Mouse (Mus musculus) cerebellum, adult (tissue): Measurements from ENCODE around the gene Idnk.
A peak's percentile ranks its signal among the peaks of the same experiment; 100 is the strongest.

Source experiments
- ATAC-seq: cut with Nextera tagmentation; 2 replicates; pipeline ENCODE4 v1.9.2; 2017; ENCODE audit warnings: mild to moderate bottlenecking, moderate library complexity, mixed read lengths; ENCODE audit not compliant: insufficient number of reproducible peaks, low FRiP score, low TSS enrichment

Gene Idnk

DNA sequence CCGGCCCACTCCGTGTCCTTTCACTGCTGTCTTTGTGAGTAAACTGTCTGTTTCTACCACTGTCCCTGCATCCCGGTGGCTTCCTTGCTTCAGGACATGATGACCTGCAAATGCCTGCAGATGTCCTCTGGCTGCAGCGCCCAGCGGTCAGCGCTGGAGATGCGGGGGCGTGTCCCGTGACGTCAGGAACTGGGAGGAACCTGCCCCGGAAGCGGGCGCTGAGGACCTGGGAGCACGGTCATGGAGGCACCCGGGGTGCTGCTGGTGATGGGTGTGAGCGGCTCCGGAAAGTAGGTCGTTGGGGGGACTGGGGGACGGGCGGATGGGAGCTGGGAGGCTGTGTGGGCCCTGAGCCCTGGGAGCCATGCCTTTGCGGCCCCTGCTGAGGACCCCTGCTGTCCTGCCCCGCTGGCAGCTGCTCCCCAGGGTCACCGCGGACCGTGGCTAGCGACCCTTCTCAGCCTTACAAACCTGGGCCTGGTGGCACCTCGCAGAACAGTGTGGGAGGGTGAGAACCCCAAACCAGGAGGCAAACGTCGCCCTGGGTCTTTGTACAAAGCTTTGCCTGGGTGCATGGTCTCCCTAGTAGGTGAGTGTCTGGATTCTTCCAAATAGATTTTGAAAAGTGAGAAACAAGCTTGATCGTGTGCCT lies at the start of gene Idnk:
Gene Idnk (plus strand): TSS at position 203 of the 652 bp plus-strand sequence.
- ATAC-seq, result peak; percentile 76

DNA sequence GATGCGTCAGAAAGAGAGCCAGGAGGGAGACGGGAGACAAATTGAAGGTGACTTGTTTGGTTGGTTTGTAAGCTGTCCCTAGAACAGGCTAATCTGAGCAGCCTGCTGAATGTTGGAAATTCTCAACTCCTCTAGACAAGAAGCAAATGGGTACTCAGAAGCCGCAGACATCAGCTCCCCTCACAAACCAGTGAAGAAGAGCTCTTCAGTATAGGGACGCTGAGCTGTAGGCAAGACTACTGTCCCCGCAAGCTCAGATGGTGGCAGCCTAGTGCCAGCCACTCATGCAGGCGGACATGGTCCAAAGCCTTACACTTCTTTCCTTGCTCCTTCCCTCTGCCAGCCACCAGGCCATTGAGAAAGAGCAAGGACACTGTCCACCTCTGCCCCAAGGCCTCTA lies 46.1 kb upstream of the Idnk start:
- ATAC-seq, result no peak

DNA sequence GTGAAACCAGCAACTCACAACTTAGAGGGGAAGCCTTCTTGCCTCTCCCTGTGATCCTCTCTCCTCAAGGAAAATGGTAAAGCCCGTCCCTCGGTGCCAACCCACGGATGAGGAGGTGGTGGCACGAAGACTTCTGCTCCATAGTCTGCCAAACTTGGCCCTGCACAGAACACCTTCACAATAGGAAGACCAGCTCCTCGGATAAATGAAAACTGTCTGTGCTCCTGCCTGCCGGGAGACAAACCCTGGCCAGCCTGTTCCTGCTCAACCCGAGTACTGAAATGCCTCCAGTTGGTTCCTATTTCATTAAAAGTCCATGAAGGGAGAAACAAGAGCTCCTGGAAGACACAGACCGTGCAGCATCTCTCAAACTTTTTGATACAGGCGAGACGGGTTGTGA lies 45.3 kb upstream of the Idnk start:
- no peak for ATAC-seq

DNA sequence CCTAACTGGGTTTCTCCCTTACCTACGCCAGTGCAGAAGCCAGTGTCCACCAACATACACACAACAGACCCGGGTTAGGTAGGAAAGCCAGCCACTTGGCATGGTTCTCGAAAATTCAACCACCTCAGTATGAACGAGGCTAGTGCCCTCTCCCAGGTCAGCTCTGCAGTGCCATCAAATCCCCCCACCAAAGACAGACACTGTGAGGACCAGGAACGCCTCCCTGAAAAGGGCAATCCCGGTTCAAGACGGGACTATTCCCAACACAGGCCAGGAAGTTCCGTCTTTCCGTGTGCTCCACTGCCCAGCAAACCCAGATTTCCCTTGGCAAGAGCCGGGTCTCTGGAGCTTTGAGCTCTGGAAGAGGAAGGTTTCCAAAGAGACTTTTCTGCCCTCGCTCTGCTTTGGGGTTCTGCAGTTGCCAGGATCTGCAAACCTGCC lies 44.8 kb upstream of the Idnk start:
- no peak for ATAC-seq

DNA sequence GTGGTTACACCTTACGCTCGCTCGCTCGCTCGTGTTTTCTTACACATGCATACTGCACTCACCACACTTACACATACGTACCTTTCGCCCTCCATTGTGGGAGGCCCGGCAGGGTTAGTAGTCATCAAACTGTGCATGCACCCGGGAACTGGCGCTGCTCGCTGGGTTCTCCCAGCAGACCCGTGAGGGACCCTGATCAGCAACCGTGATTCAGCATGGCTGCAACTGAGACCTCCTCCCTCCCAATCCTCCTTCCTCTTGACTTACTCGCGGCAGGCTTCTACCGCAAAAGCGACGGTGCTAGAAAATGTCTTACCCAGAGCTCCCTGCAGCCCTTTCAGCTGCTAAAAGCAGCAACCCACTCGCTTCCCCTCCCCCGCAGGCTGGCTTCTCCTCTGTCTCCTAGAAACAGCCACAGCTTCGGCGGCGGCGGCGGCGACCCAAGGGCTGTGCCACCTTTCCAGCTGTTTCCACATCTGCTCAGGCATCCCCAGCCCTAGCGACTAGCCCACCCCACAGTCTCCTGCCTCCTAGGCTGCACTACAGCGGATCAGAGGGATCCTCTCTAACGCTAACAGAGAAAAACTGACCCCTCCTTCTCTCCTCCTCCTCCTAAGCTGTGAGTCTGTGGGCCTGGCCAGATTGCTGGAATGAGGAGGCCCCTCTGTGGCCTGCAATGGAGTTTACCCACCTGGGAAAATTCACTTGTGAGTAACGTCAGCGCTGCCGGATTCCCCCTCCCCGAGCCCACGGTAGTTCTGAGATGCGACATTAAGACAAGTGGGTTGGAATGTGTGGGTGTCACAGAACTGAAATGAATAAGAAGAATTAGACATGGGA lies 44.2 kb upstream of the Idnk start, which contains the start of gene Klhl3:
Gene Klhl3 (minus strand): TSS at position 532 of the 840 bp plus-strand sequence.
- peak; percentile 65 for ATAC-seq

DNA sequence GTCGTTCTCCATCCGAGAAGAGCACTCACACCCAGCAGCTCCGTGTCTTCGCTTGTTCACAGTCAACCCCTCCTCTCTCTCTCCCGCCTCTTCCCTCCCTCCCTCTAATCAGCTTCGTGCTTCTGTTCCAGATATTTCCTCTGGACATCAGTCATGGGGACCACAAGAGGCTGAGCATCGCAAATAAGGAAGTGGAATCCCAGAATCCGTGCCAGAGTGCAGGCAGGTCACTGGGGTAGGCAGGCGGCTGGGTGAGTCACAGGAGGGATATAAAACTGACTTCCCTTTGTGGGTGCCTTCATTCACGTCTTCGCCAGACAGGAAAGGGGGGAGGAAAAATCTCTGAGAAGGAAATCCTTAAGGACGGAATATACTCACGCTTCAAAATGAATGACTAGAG lies 42.2 kb upstream of the Idnk start:
- no peak for ATAC-seq

DNA sequence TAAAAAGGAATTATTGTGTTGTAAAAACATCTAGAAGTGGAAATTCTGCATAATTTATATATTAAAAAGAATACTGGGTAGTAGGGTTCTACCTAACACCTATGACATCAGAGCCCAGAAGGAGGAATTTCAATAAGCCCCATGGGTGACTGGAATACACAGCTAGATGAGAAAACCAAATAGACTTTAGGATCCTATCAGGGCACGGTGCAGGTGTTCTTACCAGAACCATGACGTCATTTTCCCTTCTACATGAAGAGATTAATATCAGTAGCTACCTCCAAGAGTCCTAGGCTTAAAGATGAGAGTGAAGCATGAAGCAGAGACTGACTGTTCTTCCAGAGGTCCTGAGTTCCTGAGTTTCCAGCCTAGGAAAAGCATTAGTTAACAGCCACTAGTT lies 40.6 kb upstream of the Idnk start:
- ATAC-seq, result no peak

DNA sequence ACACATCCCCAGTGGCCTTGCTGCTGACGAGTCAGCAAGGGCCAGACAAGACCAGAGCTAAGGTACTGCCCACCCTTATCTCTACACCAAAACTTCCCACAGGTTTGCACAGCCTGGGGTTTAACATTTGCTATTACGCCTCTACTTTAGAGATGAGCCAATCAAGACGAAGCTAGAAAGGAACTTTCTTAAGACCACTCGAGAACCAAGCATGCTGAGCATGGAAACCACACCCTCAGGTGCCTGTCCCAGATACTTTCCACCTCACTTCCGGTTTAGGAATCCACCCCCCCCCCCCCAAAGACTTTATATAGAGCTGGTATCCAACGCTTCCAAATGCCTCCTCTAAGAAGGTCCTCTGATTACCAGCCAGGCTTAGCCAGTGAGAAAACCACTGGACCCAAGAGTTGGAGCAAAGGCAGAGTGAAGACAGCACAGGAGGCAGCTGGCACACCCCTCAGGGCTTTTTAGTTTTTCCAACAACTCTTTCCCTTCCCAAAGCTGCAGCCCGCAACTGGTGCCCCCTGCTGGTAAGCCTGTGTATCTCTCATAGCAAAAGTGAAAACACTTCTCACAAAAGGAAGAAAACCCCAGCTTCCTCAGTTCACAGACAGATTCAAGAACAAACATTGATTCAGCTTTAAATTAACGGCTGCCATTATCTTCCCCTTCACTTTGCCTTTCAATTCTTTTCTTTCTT lies 40.0 kb upstream of the Idnk start:
- ATAC-seq, result no peak

DNA sequence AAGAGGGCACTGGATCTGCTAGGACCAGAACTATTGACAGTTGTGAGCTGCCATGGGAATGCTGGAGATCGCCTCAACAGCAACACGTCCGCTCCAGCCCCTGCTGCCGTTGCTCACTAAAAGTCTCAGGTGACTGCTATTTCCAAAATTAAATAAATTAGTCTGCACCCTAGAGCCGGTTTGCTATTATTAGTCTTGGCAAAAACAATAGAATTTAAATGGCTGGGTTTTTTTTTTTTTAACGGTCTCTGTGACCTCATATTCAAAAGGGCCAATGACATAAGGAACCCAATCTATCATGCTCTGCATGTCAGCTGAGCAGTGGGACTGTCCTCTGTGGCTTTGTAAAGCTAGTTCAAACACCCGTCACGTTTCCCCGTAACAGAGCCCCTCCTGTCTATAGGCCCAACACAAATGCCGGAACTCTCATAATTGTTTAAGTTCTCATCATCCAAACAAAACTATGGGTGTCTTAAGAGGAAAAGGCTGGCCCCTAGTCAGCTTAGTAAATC lies 34.6 kb upstream of the Idnk start:
- ATAC-seq, result no peak

DNA sequence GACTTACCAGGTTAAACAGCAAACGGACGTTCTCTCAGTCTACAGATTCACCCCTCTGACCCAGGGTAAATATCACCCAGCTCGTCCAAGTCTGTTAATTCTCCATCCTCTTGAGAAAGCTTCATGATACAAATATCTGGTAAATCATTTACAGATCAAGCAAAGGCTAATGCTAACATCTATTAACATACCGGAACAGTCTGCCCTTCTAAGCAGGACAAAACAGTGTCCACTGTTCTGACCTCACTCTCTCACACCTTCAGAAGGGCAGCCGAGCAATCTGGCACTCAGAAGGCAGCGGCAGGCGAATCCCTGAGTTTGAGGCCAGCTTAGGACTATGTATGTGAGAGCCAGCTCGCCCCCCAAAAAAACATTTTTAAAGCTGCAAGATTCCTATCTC lies 34.1 kb upstream of the Idnk start:
- no peak for ATAC-seq

DNA sequence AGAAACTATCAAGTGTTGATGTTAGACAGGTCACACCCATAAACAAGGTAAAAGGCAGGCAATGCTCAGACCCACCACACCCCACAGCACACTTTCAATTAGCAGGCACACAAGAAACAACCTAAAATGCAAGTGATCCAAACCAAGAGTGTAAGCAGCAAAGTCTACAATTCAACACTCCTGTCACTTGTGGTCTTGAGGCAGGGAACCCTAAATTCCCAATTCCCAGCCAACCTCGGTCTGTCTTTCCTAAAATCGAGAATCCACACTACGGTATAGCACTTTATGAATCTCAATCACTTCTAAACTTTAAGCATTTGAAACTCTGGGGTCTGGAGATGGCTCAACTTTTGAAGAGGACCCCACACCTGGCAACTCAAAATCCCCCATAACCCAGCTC lies 33.2 kb upstream of the Idnk start:
- ATAC-seq, result no peak

DNA sequence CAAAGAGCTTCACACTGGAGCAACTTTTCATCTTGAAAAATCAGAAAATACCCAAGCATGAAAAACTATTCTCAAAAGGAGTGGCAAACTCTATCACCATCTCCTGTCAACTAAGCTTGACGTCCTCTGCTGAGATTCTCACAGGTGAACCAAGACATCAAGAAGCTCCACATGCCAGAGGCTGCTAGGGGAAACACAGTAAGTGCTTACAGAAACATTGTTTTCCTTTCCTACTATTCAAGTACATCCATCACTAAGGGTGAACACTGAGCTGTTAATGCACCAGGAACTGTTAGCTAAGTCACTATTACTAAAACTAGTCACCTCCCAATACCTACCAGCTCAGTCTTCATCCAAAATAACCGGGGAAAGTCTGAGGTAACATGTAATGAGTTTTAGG lies 32.5 kb upstream of the Idnk start:
- ATAC-seq, result no peak

DNA sequence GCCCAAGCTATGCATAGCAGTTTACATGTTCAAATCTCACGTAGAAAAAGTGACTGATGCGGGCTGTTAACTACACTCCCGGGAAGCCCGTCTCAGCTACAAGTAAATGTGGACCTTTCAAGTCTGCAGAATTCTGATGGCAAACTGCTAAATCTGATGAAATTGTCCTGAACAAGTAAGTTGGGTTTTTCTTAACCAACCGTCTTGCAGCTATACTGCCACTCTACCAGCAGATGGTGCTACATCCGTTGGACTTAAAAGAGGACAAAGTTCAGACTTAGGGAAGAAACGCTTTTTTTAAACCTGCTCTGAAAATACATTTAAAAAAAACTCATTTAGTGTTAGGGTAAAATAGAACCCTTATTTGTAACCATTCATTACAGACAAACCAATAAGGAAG lies 31.3 kb upstream of the Idnk start:
- no peak for ATAC-seq

DNA sequence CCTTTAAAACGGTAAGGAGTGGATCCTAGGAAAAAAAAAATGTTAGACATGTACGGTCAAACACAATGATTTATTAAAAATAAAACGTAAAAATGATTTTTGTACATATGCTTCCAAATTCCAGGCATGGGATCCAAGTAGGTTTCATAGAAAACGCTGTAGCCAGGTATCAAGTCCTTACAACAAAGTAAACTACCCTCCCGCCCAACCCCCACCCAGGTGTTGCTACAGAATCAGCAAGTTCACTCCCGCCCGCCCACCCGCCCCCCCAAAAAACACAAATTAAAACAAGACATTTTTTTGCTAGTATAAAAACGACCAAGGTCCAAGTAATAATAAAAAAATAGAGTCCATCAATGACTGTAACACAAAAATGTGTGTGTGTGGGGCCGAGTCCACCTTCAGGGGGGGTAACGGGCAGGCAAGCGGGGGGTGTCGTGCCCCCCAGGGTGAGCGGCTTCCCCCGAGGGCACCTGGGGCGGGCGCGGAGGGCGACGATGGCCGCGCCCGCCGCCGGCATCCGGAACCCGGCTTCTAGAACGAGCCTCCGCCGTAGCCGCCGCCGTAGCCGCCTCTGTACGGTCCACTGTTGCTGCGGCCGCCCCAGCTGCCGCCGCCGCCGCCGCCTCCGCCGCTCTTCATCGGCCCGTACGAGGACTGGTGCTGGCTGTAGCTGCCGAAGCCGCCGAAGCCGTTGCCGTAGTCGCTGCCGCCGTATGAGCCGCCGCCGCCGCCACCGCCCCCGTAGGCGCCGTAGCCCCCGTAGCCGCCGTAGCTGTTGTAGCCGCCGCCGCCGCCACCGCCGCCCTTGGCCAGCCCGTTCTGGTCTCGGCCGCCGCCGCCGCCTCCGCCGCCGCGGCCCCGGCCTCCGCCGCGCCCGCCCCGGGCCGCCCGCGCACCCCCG lies 30.3 kb upstream of the Idnk start:
- no peak for ATAC-seq

DNA sequence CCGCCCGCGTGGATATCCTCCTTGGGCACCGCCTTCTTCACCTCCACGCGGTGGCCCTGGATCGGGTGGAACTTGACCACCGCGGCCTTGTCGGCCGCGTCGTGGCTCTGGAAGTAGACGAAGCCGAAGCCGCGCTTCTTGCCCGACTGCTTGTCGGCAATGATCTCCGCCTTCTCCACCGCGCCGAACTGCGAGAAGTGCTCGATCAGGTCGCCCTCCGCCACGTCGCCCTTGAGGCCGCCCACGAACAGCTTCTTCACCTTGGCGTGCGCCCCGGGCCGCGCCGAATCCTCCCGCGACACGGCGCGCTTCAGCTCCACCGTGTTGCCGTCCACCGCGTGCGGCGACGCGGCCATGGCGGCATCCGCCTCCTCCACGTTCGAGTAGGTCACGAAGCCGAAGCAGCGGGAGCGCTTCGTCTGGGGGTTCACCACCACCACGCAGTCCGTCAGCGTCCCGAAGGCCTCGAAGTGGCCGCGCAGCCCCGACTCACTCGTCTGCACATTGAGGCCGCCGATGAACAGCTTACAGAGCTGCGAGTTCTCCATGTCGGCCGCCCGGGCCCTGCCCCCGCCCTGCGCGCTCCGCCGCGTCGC lies 29.6 kb upstream of the Idnk start:
- ATAC-seq, result peak; percentile 9; the same call in 1 of the 2 replicates

DNA sequence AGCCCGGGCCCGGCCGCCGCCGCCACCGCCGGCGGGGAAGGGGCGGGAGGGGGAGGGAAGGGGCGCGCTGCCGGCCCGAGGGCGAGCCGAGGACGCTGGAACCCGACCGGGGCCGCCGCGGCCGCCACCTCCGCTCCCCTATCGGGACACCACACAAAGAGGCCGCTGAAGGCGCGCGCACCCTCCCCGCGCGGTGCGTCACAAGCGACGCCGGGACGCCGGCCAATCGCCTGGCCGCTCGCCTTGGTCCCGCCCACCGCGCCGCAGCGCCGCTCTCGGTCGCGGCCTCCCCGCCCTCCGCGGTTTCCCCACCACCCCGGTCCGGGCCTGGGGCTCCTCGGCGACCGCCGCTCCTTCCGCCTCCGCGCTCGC lies 29.1 kb upstream of the Idnk start, which contains the start of gene Hnrnpa0:
Gene Hnrnpa0 (minus strand): TSS at position 161 of the 372 bp plus-strand sequence.
- peak; percentile 65 for ATAC-seq

DNA sequence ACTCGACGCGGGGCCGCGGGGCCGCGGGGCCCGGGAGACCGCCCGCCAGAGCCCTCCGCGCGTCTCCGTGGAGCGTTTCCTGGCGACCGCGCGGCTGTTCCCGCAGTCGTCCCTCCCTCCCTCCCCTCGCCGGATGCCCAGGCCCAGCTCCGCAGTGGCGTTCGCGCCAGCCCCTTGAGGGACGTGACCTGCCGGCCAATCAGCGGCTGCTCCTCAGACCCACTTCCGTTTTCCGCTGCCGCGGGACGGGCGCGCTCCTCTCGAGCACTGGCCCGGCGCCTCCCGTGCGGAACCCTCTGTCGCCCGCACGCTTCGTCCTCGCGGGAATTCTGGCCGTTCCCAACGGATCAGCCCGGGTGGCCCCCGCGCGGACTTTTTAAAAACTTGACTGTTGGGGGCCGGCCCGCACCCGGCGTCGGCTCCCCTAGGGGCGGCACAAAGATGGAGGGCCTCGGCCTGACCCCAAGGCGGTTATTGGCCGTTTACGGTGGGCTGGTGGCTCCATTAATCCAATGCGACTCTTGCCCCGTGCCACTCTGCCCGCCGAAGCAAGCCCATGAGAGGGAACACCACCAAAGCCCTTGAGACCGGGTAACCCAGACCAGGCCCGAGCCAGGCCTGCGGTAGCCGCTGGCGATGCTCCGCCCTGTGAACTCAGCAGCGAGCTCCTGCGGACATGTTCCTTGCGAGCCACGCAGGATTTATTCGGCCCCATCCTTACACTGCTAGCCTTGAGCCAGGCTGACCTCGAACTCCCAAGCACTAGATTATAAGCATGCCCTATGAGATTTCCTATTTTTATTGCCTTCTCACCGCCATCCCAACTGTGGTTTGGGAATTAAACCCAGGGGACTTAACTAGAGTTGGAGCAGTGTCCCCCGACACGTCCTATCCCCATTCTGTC lies 28.4 kb upstream of the Idnk start:
- ATAC-seq, result peak; percentile 95

DNA sequence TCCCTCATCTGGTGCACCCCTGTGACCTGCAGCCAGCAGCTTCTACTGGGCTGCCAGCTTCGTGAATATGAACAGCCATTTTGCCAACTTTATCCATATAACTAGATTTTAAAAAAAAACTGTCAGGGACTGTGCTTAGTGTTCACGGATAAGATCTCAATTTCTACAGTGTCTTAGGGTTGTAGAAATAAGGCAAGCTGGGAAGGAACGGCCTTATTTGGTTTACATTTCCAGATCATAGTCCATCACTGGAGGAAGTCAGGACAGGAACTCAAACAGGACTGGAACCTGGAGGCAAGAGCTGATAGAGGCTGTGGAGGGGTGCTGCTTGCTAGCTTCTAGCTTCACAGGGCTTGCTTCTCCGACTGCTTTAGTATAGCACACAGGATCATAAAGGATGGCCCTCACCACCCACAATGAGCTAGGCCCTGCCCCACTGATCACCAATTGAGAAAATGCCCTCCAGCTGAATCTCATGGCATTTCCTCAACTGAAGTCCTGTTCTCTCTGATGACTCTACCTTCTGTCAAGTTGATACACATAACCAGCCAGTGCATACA lies 27.7 kb upstream of the Idnk start:
- no peak for ATAC-seq
